Mouse (Mus musculus) liver, embryonic 16.5 days (tissue): ENCODE measurements around the gene Pithd1. TPM values are rescaled to one million over a fixed set of nuclear protein-coding genes. Genes with fewer than 3 reads are reported as not detected.
"Not testable (repeated sequence)": the region's sequence is repeated elsewhere in the genome, so short reads cannot be mapped to it uniquely, and the experiment has no call there.

Experiments used
- ATAC-seq: fragments of 200-750 bp; cut with Nextera tagmentation; 2 replicates; pipeline ENCODE4 v1.8.0; 2017; ENCODE audit warnings: low read depth, mild to moderate bottlenecking, moderate number of reproducible peaks, moderate library complexity
- H3K27ac ChIP-seq: fragments of 300-500 bp; sonication (generic); 2 replicates; pipeline ENCODE4 v1.5.1; 2014; ENCODE audit warnings: mild to moderate bottlenecking, low read length
- H3K27me3 ChIP-seq: fragments of 300-500 bp; sonication (generic); 2 replicates; pipeline ENCODE4 v1.6.1; 2014; ENCODE audit warnings: low read depth, low read length, mixed read lengths; ENCODE audit not compliant: control insufficient read depth, insufficient read depth
- H3K36me3 ChIP-seq: fragments of 300-500 bp; sonication (generic); 2 replicates; pipeline ENCODE4 v1.6.1; 2014; ENCODE audit warnings: mild to moderate bottlenecking; ENCODE audit not compliant: control insufficient read depth, insufficient read depth
- H3K4me1 ChIP-seq: fragments of 300-500 bp; sonication (generic); 2 replicates; pipeline ENCODE4 v1.6.1; 2014; ENCODE audit warnings: low read depth, low read length, mixed read lengths; ENCODE audit not compliant: control insufficient read depth
- H3K4me2 ChIP-seq: fragments of 300-500 bp; sonication (generic); 2 replicates; pipeline ENCODE4 v1.6.1; 2014; ENCODE audit warnings: low read depth, low read length, mixed read lengths
- H3K4me3 ChIP-seq: fragments of 300-500 bp; sonication (generic); 2 replicates; pipeline ENCODE4 v1.5.1; 2014; ENCODE audit warnings: low read depth, mild to moderate bottlenecking, low read length
- H3K9ac ChIP-seq: fragments of 300-500 bp; sonication (generic); 2 replicates; pipeline ENCODE4 v1.6.1; 2014; ENCODE audit warnings: low read depth, low read length
- H3K9me3 ChIP-seq: fragments of 300-500 bp; sonication (generic); replicated peaks from 2 replicates; pipeline ENCODE4 v1.6.1; 2016; ENCODE audit warnings: low read length; ENCODE audit not compliant: control insufficient read depth
- WGBS: fragments of 180-500 bp; shearing (Covaris S2); extraction: QIAGEN DNeasy Blood & Tissue Kit; methylation state at CpG from one replicate; pipeline ENCODE4 v1.1.7; 2014; ENCODE audit not compliant: insufficient replicate concordance; 5-methylcytosine and 5-hydroxymethylcytosine counted together
- polyA plus RNA-seq: library from polyadenylated mRNA; unstranded; fragments of >200 nt; fragmentation: Nextera tagmentation; extraction: Ambion mirVana; gene quantifications from 2 replicates; pipeline ENCODE4 v1.2.1, GENCODE M21; 2015

Pithd1 gene
- polyA plus RNA-seq, 1 experiment from 2014 or later, result 61.4 TPM

DNA sequence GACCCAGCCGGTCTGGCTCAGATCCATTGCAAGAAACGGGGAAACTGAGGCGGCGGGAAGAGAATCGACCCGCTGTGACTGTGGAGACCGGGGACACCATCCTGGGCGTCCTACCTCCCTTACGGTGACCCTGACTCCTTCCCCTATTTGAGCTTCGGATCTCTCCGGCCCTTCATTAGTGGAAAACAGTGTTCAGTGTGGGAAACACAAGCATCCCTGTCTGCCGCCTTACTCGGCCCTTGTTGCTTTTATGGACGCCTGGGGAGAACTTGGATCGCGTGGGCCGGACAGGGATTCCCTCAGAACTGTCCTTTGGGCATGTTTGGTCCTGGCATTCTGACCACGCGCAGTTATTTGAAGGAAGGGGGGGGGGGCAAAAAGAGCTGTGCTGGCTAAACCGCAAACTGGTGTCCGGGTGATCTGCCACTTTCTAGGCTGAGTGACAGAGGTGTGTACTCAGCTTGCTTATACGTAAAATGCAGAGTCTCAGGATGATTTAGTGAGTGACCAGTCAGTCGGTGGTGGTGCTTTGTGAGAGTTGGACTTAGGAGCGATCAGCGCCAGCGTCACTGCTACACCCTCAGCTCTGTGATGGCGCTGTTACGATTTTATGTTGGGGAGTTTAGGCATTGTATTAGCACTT is 40.3 kb downstream of the Pithd1 start:
- peak; percentile 17 for ATAC-seq
- Histone ChIP-seq H3K27me3 (no peaks in the 10 kb centered on the region), H3K9ac (peak overlapping the region; percentile 91), H3K27ac (peak overlapping the region; percentile 73), H3K4me3 (peak overlapping the region; percentile 92), H3K9me3 (no peaks in the 10 kb centered on the region; the same call in 1 of the 2 replicates), H3K4me2 (peak overlapping the region; percentile 75), H3K36me3 (peaks cover 9% of the 10 kb centered on the region), H3K4me1 (peaks cover 29% of the 10 kb centered on the region)
- under 1% methylated on average over 28 of the region's 28 CpGs for WGBS

DNA sequence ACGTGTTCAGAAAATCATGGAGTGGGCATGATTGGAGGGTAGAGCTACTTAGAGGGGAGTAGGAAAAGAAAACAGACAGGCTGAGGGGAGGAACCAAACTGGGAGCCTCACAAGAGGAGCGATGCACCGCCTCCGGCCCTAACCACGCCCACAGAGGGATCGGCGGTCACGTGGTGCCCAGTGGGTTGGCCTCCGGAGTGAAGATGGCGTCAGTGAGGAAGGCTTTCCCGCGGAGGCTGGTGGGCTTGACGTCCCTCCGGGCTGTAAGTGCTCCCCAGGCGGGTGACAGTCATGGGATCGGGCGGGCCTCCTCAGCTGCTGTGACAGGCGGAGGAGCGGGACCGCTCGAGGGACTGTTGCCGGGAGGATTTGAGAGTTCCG is 40.8 kb downstream of the Pithd1 start, which contains the start of gene Hmgcl:
Hmgcl (plus strand) TSS at position 171 of the 381 bp plus-strand sequence.
- peak within 1 kb of the TSS; percentile 91 for H3K9ac ChIP-seq
- WGBS, result under 1% methylated on average over 23 of the region's 23 CpGs
- peak within 1 kb of the TSS; percentile 73 for H3K27ac ChIP-seq
- no peaks in the 10 kb centered on the region; the same call in 1 of the 2 replicates for H3K9me3 ChIP-seq
- peak within 1 kb of the TSS; percentile 75 for H3K4me2 ChIP-seq
- peak within 1 kb of the TSS; percentile 92 for H3K4me3 ChIP-seq
- peaks cover 29% of the 10 kb centered on the region for H3K4me1 ChIP-seq
- ATAC-seq, result peak; percentile 87
- H3K36me3 ChIP-seq, result peaks cover 3% of the 10 kb centered on the region
- no peaks in the 10 kb centered on the region for H3K27me3 ChIP-seq

DNA sequence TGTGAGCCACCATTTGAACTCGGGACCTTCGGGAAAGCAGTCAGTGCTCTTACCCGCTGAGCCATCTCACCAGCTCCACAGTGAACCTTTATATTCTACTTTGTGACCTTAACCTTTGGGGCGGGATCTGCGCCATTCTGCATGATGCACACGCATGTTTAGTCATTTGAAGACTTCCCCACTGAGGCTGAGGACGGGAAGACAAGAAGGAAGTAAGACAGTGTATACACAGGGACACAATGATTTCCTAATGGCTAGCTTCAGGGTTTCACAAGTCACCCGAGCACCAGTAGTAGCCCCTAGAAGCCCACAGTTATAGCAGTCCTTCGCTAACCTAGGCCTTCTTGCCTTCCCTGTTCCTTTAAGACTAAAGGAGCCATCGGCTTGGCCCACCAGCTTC is 41.4 kb downstream of the Pithd1 start:
- H3K4me1 ChIP-seq, result peaks cover 29% of the 10 kb centered on the region
- H3K9ac ChIP-seq, result peak overlapping the region; percentile 44; the same call in 1 of the 2 replicates
- no peaks in the 10 kb centered on the region for H3K9me3 ChIP-seq
- no peaks in the 10 kb centered on the region for H3K36me3 ChIP-seq
- WGBS, result 57% methylated on average over 10 of the region's 10 CpGs
- H3K4me3 ChIP-seq, result peak overlapping the region; percentile 92
- H3K4me2 ChIP-seq, result peak overlapping the region; percentile 75
- ATAC-seq, result peak; percentile 11
- H3K27me3 ChIP-seq, result no peaks in the 10 kb centered on the region
- peak overlapping the region; percentile 68 for H3K27ac ChIP-seq

DNA sequence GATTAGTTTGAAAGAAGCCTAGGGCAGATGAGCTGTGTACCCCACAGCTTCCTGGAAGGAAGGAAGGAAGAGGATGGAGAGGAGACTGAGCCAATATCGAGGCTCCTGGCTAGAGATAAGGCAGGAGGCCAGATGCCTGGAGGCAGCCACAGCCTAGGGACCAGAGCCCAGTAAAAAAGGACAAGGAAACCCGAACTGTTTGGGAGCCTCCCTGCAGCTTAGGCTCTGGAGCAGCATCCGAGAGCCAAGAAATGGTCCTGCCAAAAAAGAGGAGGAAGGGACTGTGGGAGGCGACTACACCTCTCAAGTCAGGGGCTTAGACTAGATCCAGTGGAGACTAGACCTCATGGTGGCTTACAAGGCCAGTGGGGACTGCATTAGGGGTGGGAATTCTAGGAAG is 43.7 kb downstream of the Pithd1 start:
- Histone ChIP-seq H3K27ac (no peak overlapping the region; the same call in 1 of the 2 replicates), H3K27me3 (no peaks in the 10 kb centered on the region), H3K4me1 (peaks cover 28% of the 10 kb centered on the region), H3K9me3 (no peaks in the 10 kb centered on the region), H3K36me3 (peaks cover 3% of the 10 kb centered on the region; the same call in 1 of the 2 replicates), H3K4me3 (no peak overlapping the region), H3K4me2 (no peak overlapping the region), H3K9ac (no peak overlapping the region)
- ATAC-seq, result no peak
- 41% methylated on average over 4 of the region's 4 CpGs for WGBS

DNA sequence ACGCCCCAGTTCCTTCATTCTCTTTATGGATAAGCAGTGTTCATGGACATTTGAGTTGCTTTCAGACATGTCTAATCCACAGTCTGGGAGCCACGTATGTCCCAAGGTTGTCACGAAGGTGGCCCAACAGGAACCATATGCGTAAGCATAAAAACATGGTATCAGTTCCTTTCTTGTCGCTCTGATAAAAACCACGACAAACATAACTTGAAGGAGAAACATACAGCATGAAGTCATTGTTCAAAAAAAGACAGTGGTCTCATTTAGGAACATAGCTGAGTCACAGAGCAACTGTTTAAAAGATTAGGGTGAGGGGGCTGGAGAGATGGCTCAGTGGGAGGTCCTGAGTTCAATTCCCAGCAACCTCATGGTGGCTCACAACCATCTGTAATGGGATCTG is 44.9 kb downstream of the Pithd1 start:
- Histone ChIP-seq H3K9me3 (no peaks in the 10 kb centered on the region), H3K27ac (no peak overlapping the region), H3K4me3 (no peak overlapping the region), H3K9ac (no peak overlapping the region), H3K36me3 (peaks cover 3% of the 10 kb centered on the region; the same call in 1 of the 2 replicates), H3K27me3 (no peaks in the 10 kb centered on the region), H3K4me1 (peaks cover 23% of the 10 kb centered on the region), H3K4me2 (no peak overlapping the region)
- ATAC-seq, result no peak
- 48% methylated on average over 6 of the region's 6 CpGs for WGBS

DNA sequence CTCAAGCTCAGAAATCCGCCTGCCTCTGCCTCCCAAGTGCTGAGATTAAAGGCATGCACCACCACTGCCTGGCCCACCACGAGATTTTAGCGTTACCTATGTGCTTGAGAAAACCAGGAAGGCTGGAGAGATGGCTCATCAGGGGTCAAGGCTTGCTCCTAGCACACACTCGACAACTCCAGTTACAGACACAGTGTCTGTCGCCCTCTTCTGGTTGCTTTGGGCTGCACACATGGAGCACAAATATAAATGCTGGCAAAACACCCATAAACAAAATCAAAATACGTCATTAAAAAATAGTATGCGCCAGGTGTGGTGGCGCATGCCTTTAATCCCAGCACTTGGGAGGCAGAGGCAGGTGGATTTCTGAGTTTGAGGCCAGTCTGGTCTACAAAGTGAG is 46.0 kb downstream of the Pithd1 start:
- ATAC-seq, H3K4me2 ChIP-seq: not testable (repeated sequence)
- 74% methylated on average over 8 of the region's 8 CpGs for WGBS

DNA sequence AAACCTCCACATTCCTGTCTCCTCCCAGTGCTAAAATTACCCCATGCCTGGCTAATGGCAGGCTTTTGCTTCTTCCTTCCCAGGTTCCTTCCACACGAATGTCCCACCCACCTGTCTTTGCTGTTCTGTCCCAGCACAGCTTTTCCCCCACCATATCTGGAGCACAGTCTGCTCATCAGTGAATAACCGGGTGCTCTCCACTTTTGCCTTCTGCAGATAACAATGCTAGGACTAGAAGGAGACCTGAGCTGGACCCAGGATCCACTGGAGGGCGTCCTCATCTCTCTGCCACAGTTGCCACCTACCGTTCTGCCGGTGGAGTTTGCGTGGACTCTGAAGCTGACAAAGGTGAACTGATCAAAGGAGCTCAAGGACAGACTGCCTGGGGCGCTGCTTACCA is 48.2 kb downstream of the Pithd1 start:
- no peak overlapping the region for H3K27ac ChIP-seq
- H3K9ac ChIP-seq, result no peak overlapping the region
- H3K27me3 ChIP-seq, result no peaks in the 10 kb centered on the region
- H3K4me1 ChIP-seq, result peaks cover 28% of the 10 kb centered on the region
- H3K36me3 ChIP-seq, result peaks cover 3% of the 10 kb centered on the region; the same call in 1 of the 2 replicates
- ATAC-seq, result peak; percentile 25; the same call in 1 of the 2 replicates
- no peak overlapping the region for H3K4me2 ChIP-seq
- no peaks in the 10 kb centered on the region for H3K9me3 ChIP-seq
- WGBS, result 48% methylated on average over 7 of the region's 7 CpGs
- H3K4me3 ChIP-seq, result no peak overlapping the region

More for the DNA sequence above, 46.0 kb downstream of the Pithd1 start:
- not testable (repeated sequence) for H3K36me3 ChIP-seq, H3K4me3 ChIP-seq, H3K9me3 ChIP-seq, H3K9ac ChIP-seq, H3K27me3 ChIP-seq, H3K27ac ChIP-seq
- H3K4me1 ChIP-seq, result peaks cover 19% of the 10 kb centered on the region

DNA sequence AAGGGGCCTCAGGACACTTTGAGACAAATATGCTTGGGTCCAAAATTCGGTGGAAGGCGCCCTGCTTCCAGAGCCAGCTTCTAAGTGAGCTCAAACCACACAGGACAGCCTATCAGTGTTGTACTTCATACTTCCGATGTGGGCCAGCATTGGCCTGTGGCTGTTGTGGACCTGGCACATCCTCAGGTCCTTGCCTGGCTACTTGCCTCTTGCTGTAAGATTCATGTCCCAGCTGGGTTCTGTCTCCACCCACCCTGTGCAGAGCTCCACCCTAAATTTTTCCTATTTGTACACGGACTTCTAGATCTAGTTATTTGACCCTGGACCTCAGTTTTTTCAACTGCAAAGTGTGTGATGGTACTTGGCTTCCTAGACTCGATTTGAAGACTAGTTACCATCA is 51.6 kb downstream of the Pithd1 start:
- Histone ChIP-seq H3K36me3 (peaks cover 5% of the 10 kb centered on the region; the same call in 1 of the 2 replicates), H3K4me1 (peaks cover 28% of the 10 kb centered on the region), H3K4me2 (0 out of 2 replicates have a peak overlapping the region, but pooled peaks have one; percentile 4), H3K9me3 (no peaks in the 10 kb centered on the region), H3K4me3 (no peak overlapping the region), H3K9ac (no peak overlapping the region), H3K27ac (no peak overlapping the region), H3K27me3 (no peaks in the 10 kb centered on the region)
- 36% methylated on average over 5 of the region's 5 CpGs for whole genome bisulfite sequencing
- no peak; the same call in 1 of the 2 replicates for ATAC-seq
